Mouse (Mus musculus) embryo, embryonic 10.5 days (tissue): Measurements from ENCODE around the gene Pde9a.
"Not testable (repeated sequence)": the region's sequence is repeated elsewhere in the genome, so short reads cannot be mapped to it uniquely, and the experiment has no call there.

Source experiments
- DNase-seq: peaks from one replicate; pipeline ENCODE4 v3.0.0-alpha.2; 2015; ENCODE audit warnings: low spot score

Gene Pde9a

DNA sequence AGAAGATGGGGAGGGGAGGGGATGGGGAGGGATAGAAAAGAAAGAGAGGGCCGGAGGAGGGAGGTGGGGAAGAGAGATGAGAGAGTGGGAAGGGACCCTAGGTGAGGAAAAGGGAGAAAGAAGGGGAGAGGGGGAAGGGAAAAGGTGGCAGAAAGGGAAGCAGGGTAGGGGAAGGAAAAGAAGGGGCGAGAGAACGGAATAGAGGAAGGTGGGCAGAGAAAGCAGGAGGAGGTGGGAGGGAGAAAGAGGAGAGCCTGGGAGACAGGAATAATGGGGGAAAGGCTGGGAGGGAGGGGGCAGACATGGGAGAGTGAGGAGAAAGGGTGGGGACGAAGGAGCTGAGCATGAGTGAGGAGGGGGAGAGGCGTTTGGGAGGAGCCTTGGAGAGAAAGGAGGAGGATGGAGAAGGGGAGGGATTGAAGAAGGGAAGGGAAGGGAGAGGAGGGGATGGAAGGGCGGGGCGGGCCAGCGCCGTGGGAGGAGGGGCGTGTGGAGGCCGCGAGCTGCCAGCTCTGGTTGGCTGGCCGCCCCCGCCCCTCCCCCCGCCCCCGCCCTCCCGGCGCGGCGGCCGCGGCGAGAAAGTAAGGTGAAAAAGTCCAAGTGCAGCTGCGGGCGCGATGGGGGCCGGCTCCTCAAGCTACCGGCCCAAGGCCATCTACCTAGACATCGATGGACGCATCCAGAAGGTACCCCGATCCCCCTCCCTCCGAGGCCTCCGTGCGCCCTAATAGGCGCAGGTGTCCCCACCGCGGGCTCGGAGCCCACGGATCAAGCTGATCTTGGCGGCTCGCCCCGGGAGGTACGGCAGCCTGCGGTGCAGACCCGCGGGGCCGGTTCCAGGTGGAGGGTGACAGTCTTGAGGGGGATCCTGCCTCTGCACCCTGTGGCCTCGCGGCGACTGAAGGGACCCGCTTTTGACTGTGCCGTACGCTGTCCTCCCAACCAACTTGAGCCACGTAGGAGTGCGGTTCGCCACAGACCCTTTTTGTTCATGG, at the start of gene Pde9a:
Pde9a (plus strand) TSS at position 540 of the 995 bp plus-strand sequence.
- DNase-seq: peak; percentile 89

DNA sequence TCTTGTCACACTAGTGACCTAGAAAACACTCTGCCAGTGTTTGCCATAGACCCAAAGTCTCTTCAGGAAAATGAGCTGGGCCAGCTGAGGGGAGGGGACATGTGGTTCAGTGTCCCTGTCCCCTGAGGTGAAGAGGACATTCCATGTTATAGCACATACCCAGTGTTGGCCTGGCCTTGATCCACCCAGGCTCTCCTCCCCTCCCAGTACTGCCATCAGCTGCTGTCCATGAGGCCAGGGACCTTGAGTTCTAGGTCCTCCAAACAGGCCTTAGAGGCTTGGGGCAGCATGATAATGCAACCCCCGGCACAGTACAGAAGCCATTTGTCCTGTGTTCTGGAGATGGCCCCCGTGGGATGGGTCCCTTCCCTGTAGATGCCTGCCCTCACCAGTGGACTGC, 46.2 kb upstream of the Pde9a start:
- DNase-seq: no peak

DNA sequence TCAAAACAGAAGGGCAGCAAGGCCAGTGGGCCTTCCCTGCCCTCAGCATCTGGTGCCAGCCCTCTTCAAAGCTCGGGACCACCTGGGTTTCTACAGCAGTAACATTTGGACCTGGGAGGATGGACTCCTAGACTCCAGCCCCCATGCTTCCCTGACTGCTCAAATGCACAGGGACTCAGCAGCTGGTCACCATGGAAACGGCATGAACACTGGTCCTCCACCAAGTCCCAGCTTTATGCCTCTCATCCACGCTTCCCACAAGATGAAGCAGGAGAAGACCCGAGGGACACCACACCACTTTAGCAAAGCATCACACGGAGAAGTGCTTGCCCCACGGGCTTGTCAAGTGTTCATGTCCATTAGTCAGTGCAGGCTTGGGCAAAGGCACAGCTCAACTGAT, 43.8 kb upstream of the Pde9a start:
- DNase-seq: no peak

DNA sequence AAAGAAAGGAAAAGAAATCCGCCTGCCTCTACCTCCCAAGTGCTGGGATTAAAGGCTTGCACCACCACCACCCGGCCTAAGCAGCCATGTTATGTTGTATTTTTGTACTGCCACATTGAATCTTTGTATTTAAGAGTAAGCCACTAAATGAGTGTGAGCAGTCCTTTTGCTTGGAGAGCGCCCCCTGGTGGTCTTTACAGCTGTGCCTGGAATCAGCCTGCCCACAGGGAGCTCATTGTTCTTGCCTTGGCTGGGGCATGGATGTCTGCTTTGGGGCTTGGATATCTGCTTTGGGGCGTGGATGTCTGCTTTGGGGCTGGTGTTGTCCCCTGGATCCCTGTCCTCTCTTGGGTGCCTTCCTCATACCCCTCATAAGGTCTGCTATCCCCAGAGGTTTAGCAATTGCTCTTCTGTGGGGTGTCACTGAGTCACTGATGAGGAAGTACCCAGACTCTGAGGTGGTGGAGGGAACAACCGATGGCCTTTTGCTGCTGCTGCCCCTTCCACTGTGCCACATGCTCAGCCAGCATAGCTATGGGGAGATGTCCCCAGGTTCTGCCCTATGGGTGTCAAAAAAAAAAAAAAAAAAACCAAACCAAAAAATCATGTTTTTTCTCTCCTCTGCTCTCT, 41.7 kb upstream of the Pde9a start:
- DNase-seq: peak; percentile 87

DNA sequence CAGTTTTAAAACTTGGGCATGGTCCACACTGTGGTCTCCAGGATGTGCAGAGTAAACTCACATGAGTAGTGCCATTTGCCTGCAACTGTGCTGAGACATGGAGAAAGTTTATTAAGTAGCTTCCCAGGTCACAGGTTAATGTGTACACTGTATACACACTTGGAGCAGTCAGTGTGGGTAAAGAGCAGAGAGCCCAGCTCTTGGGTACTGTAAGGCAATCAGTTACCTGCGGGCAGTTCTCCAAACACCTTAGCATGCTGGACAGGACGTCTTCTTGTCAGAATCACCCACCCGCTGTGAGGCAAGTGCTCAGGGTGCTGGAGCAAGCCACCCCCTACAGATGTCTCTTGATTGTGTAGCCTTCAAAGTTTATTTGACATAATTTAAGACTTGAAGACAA, 41.2 kb upstream of the Pde9a start:
- no peak for DNase-seq

DNA sequence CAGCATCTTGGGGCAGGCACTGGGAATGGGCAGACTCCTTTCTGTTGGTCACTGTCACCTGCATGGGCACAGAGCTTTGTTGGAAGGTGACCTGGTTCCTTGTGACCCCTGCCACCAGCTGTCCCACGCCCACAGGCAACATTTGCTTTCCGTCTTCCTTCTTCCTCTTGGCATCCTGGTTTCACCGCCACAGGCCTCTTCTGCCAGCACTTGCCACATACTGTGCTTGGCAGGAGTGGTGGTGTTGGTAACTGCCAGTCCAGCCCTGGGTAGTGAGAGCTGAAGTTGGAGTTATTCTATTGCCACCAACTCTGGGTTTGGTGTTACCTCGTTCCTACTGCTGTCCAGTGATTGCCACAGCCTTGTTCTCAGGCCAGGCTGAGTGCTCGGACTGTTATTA, 37.9 kb upstream of the Pde9a start:
- DNase-seq: no peak

DNA sequence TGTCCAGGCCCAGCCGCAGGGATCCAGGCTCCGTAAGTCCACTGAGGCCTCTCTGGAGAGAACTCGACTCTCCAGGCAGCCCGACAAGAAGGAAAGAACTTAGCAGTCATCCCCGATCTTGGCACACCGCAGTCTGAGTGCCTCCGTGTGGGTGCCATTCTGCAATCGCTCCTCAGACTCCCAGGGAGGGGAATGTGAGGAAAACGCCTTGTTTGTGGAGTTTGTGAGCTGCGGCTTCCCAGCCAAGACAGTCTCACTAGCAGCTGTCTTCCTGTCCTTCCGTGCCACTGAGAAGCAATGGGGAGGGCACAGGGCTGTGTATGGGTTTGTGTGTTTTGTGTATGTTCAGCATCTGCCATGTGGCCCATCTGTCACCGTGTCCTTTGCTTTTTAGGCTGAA, 36.6 kb upstream of the Pde9a start:
- DNase-seq: no peak

DNA sequence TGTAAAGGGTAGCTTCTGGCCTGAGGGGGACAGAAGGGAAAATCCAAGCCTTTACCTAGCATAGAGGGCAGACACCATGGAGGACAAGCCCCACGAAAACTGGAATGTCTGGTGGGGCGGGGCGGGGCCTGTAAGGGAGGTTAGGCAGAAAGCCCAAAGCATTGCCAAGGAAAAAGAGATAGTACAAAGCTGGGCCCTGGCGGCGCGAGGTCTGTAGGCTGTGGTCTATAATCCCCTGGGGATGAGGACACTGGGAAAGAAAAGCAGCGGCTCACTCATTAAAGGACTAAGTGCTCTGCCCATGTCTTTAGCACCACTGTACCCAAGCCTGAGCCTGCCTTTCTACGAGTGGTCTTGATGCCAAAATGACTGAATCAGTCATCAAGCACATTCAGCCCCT, 34.0 kb upstream of the Pde9a start:
- no peak for DNase-seq

DNA sequence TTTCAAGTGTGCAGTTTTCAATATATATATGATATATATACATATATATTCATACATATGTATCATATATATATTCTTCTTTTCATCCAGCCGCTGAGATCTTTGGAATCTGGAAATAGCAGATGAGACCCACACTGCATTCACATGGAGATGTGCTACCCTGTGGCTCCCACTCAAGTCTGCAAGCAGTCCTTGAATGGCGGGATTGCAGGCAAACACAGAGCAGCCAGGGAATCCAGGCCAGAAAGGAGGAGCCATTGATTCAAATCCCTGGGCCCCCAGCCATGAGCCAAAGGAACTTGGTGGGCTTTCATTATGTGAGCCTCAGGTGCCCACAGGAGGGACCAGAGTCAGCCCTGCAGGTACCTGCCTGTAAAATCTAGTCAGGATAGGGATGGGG, 32.8 kb upstream of the Pde9a start:
- no peak for DNase-seq

DNA sequence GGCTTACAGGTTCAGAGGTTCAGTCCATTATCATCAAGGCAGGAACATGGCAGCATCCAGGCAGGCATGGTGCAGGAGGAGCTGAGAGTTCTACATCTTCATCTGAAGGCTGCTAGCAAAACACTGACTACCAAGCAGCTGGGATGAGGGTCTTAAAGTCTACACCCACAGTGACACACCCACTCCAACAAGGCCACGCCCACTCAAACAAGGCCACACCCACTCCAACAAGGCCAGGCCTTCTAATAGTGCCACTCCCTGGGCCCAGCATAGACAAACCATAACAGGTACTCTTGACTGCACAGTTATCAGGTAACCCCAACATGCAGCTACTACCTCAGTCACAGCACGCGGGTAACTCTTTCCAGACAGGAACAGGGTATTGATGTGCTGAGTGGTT, 31.3 kb upstream of the Pde9a start:
- not testable (repeated sequence) for DNase-seq

DNA sequence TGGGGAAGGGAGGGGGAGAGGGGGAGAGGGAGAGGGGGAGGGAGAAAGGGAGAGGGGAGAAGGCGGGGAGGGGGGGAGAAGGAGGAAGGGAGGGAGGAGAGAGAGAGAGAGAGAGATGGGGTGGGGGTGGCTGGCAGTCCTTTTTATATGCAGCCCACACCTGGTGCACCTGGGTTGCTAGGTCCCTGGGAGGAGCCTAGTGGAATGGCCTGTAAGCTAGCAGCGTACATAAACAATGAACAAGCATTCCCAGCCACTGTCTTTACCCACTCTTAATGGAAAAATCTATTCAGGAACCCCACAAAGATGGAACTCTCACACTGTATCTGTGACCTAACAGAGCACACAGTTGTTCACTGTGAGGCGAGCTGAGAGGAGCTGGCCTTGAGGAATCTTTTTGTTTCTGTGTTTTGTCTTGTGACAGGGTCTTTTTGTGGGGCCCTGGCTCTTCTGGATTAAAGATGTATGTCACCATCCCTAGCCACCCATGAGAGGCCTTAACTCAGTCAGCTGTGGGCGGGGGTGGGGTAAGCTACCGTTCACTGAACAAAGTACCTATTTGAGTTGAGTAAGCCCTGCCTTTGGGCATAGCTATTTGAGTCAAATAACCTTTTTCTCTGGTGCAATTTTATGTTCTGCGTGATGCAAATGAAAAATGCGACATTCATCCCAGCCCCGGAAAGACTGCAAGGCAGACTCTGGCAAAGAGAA, 30.1 kb upstream of the Pde9a start:
- DNase-seq: peak; percentile 14

DNA sequence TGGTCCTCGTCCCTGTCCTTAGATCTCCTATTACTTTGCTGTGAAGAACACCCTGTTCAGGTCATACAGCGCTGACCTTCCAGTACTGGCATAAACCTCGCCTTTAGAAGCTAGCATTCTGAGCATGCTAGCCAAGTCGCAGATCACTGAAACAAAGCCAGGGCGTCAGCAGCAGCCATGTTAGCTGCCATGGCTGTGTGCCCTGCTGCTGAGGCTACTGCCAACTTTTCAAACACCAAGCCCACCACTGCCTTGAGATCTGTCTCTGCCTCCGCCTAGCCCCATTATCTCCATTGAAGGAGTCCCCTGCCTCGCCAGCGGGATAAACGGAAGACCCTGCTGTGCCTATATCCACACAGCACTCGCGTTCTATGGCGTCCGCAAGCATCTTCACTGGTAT, 25.4 kb upstream of the Pde9a start:
- no peak for DNase-seq

DNA sequence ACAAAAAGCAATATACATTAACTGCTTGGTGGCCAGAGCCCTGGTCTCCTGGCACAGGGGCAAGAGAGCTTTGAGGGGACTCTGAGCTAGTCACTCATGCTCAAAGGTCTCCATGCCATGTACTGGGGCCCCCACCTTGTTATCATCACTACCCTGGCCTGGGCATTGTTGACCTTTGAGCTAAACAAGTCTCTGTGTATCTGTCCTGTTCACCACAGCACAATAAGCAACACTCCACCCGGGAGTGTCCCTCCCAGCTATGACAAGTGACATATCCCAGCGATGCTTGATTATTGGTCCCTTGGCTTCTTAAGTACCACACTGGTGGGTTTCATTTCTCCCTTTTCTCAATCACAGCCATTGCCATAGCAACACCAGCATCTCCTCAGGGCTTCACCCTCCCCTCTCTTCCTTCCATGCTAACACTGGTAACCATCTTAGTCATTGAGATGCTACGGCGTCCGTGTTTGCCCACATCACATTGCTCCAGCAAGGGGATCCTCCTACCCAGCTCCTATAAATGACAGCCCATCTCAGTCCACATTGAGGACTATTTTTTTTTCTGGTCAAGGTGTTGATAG, 20.3 kb upstream of the Pde9a start:
- no peak for DNase-seq

DNA sequence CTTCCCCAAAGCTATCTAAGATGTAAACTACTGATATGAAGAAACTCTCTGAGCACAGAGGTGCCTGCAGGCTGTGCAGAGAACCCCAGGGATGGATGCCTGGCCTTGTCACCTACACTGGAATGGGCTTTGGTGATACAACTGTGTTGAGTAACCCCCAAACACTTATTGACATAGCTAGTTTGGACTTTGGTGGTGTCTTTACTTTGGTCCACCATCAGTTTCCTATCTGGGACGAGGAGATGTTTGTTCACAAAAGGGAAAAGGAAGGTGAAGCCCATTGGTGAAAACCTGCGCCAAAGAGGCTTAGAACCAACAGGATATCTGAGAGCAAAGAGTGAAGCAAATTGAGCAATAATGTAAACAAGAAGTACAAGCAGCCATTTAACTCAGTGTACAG, 15.8 kb upstream of the Pde9a start:
- DNase-seq: no peak

DNA sequence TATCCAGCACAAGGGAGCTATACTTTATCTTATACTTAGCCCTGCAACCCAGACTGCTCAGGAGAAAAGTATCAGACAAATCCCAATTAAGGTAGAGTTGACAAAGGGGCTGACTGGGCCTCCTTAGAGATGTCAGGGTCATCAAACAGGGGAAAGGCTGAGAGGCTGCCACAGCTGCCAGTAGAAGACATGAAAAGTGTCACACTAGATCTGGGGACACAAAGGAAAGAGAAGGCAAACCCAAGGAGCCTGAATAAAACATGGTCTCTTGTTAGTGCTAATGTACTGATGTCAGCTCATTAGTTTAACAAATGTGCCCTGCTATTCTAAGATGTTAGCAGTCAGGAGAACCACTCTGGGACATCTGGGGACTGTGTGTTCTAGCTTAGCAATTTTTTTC, 15.1 kb upstream of the Pde9a start:
- no peak for DNase-seq

DNA sequence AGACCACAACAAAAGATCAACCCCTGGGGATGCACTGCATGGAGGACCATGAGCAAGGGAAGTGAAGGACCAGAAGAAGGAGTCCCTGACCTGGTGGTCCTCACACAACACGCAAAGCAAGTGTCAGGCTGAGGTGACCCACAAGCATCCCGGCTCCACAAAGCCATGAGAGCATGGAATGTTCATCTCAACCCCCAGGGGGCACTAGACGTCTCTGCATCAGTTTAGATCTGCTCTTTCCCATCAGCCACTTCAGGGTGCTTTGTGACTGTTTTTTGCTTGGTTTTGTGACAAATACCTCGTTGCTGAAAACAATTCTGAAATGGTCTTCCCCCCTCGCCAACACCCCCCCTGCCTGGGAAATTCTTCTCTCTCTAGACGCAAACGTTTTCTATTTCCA, 8.0 kb upstream of the Pde9a start:
- peak; percentile 88 for DNase-seq

DNA sequence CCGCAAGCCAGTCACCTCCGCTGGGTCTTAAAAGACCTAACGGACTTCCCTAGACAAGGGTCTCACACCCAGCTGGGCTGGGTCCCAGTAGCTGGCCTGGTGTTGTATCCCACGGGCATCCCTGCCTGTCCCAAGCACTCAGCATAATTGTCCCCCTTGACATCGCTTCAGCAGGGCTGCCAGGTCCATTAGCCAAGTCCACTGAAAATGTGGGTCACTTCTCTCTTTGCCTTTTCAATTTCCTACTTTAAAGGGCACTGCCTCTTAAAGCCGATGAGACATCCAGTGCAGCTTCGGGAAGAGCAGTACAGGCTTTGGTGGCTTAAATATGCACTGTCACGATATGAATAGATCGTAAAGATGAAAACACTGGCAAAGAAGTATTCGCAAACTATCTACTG, 7.6 kb upstream of the Pde9a start:
- DNase-seq: no peak

DNA sequence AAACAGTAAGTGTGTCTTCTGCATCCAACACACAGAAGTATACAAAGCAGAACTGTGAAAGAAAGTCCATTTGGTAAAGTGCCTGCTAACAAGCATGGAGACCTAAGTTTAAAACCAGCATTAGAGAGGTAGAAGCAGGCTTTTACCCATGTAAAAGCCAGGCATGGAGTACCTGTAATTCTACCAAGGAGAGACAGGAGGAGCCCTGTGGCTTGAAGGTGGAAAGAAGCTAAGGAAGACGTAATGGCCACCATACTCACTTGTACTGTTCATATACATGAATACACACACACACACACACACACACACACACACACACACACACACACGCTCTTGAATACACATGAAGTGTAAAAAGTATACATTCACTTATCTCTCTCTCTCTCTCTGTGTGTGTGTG, 6.9 kb upstream of the Pde9a start:
- no peak for DNase-seq

DNA sequence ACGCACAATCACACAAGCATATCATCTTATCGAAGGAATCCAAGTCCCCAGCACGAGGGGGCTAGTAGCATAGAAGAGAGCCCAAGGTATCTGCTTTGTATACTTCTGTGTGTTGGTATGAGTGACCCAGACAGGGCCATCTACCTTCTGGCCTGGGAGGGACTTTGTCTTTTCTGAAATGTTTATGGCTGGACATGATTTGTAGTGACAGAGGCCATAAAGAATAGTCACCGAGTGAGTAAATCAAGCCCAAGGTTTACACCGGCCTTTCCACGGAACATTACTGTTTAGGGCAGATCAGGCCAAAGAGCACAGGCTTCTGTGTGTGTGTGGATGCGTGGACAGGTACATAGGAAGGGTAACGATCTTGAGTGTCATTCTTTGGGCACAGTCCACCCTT, 6.1 kb upstream of the Pde9a start:
- DNase-seq: peak; percentile 38

DNA sequence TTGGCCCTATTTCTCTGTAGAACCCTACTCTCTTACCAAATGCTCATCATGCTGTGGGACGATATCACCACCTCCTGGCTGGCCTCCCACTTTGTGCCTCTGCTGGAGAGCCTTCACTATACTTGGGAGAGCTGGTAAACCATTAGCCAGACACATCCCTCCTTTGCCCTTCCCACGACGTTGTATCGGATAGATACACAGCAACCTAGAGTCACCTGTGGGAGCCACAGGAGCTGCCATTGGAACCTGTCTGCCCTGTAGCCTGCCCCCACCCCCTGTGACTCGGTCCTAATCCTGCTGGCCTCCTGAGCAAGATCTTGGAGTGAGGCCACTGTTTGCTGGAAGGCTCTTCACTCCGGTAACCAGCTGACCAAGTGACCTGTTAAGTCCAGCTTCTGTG, 2.7 kb upstream of the Pde9a start:
- DNase-seq: no peak

DNA sequence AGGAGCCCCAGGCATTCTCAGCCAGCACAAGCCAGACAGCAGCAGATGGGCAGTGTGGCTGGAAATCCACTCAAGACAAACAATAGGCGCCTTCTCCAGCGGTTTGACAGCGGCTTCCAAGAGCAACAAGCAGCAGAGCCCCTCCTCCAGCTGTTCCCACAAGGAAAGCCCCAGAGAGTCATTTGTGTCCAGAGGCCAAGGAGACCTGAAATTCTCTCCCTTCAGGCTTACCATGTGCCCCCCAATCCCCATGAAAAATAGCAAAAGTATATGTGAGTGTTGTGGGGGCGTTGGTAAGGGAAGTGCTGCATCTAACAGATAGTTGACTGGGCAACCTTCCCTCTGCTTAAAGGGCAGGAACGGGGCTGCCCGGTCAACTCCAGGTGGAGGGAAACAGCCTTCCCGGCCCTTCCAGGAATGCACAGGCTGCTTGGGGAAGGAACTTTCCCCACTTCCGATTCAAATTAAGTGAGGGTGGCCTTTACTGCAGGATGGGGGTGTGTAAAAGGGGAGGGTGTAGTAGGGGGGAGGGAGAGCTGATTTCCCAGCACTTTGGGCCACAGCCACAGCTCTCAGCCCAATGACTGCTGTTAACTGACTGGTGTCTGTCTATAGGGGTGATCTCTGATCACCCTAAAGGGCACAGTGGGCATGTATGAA, 912 bp upstream of the Pde9a start:
- DNase-seq: peak; percentile 70

DNA sequence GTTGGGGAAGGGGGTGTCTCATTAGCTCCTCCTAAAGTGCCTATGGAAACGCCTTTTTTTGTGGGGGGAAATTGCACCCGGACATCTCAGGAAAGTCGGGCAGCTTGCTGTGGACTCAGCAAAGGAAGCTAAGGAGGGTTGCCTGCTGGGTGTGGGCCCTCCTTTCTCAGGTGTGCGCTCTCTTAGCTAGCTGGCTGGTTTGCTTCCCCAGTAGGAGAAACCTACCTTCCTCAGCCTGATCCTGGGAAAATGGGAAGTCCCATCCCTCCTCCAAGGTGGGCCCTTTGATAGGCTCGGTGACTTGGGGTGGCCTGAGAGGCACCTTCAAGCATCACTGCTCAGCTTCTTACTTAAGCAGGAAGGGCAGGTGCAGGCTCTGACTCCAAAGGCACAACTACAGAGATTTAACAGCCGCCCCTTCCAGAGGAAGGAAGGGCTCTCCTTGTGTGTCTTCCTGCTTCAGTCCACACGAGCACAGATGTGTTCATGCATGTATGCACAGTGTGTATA, 811 bp downstream of the Pde9a start:
- no peak for DNase-seq
